Mouse (Mus musculus) right cerebral cortex, adult 18-20 months (tissue): ENCODE measurements around the gene Bbox1.

Experiments
- DNase-seq: peaks from one replicate; pipeline ENCODE4 v3.0.0; 2022; ENCODE audit warnings: mixed read lengths

Gene Bbox1

DNA sequence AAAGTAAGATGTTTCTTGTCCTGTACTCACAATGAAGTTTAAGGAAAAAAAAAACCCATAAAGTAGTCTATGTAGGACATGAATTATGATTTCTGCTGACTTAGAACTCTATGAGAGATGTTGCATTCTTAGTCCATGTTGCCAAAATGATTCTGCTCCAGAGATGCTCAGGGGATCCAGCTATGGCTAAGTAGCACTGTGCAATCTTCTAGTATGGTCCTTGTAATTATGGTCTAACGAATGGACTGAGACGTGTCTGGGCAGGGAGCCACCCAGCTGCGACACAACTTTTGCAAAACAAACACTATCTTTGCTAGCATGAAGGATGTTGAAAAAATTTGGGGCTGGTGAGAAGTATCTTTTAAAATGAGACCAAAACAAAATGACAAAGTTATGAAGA, 45.1 kb downstream of the Bbox1 start:
- no peak for DNase-seq

DNA sequence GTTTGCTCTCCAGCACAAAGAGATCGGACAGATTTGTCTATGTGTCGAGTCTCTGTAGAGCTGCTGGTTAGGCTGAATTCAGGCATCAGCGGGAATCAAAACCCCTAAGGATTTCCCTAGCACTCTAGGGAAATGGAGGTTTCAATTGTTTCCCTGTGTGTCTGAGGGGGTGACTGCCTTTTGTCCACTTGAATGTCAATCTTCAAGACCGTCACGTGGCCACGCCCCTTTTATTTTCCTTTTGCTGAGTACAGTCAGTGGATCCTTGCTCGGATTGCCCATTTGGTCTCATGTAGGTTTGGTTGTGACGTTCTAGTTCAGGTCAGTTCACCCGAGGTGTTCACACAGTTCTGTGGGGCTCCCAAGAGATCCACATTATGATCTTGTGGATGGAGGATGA, 82.1 kb downstream of the Bbox1 start:
- no peak for DNase-seq

DNA sequence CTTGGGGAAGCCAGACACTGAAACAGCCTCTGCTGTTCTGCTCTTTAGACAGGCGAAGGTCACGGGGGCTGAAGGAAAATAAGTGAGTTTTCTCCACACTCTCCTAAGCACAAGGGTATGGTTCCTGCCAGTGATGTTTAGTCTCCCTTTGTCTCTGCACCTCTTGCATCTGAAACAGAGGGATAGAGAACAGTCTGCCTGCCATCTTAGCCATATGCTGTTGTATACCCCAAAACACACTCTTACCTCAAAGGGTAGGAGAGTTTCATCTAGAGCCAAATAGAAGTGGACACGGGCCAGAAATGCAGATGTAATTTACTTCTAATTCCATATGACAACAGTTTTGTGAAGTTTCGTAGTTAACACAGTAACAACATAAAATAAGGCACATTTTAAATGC, 83.6 kb downstream of the Bbox1 start:
- no peak for DNase-seq

DNA sequence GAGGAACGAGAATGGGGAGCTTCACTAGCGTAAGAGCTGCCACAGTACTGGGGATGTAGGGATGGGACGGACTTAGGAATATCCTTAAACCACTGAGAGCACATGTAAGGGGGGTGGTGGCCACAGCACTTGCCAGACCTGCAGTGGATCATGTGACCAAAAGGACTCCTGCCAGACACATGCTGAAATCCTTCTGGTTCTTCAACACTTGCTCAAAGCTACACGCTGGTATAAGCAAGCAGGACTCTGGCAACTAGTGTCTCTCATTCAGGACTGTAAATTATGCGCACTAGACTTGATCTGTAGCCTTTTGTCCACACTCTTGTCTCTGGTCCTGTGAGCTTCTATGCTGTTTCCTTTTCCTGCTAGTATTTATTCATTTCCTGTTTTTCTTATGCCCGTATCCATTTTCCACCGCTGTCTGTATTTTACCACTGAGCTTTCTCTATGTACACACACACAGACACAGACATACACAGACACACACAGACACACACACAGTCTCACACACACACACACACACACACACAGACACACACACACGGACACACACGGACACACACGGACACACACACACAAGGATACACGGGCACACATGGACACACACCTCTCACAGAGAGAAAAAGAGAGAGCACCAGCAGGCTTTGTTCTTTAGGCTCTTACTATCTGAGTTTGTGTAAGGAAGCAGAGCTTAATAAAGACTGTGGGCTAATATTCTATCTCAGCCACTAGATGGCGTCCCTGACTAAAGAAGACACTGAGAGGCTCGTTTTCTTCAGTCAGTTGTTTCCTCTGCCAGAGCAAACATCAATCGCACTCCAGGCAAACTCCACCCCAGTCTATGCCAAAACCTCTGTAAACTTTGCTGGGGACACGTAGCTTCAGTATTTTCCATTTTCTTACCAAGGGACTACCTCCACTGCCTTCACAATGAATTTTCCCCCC, 84.9 kb downstream of the Bbox1 start:
- peak; percentile 66 for DNase-seq

DNA sequence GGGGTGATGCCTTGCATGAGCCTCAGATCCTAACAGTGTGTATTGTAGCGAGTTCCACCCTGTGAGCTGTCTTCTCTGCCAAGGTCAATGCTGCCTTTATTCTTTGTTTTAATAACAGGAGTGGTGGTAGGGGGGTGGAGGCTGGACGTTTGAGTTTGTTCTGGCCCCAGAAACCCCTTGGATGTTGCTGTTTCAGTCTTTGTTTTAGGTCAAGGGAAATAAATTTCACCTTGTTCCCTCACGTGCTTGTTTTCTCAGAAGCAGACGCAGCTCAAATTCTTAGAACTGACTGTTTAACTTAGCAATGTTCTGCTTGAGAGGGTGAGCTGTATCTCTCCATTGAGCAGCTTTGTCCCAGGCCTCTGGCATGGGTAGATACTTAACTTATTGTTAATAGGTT, 87.9 kb downstream of the Bbox1 start:
- DNase-seq = no peak

DNA sequence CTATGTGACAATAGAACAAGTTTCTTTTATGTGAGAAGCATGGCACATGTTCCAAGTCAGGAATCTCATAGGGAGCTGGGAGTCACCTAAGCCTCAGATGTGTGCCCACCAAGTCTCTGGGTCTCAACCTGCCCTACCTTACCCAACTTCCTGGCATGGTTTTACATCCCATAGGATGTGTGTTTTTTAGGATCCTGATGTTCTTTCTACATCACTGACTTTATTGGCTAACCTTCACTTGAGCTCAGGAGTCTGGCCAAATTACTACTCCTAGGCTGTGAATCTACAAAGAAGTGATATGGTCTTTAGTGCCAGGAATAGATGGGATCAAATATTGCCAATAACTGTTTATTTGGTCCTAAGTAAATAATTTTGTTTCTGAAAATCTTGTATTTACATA, 88.4 kb downstream of the Bbox1 start:
- DNase-seq = no peak

DNA sequence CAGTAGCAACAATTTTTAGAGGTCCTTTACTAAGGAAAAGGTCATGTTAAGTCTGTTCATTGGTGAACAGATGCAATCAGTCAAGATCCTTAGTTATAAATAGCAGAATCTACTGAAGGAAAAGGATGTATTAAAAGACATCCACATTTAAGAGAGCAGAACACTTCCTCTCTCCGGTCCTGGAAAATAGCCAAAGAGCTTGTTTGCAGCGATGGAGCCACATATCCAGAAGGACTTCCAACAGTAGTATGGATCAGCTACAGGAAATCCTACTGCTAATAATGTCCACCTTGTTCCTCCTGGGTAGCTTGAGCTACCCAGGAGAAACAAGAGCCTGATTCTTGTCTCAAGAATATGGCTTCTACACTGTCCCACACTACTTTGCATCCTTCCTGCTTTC, 91.6 kb downstream of the Bbox1 start:
- no peak for DNase-seq

DNA sequence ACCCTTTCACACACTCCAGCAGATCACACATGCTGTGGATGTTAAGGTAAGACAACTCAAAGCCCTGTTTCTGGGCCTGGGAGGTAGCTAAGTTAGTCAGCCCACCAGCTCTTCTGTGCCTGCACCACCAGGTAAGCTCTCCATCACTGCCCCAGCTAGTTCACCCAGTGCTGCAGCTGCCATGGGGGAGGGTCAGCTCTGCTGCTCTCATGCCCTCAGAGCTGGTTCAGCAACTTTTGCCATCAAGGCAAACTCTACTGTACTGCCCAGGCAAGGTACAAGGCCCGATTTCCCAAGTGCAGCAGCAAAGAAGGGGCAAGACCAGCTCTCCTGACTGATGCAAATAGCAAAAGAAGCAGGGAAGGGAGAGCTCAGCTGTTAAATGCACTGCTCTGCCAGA, 93.9 kb downstream of the Bbox1 start:
- no peak for DNase-seq

DNA sequence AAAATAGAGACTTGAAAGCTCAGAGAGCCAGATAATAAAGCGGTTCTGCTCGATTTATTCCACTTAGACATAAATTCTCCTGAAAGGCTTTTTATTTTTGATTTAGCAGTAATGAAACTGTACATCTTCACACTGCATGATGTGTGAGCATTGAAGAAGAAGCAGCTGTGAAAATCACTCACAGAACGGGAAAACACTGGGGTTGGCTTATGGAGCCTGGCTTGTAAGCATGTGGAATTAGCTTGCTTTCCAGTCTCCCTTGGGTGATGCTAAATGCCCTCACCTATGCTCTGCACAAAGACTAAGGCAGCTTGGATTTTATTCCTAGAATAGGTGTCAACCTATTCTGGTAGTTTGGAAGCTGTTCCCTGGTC, 98.7 kb downstream of the Bbox1 start:
- DNase-seq = no peak

DNA sequence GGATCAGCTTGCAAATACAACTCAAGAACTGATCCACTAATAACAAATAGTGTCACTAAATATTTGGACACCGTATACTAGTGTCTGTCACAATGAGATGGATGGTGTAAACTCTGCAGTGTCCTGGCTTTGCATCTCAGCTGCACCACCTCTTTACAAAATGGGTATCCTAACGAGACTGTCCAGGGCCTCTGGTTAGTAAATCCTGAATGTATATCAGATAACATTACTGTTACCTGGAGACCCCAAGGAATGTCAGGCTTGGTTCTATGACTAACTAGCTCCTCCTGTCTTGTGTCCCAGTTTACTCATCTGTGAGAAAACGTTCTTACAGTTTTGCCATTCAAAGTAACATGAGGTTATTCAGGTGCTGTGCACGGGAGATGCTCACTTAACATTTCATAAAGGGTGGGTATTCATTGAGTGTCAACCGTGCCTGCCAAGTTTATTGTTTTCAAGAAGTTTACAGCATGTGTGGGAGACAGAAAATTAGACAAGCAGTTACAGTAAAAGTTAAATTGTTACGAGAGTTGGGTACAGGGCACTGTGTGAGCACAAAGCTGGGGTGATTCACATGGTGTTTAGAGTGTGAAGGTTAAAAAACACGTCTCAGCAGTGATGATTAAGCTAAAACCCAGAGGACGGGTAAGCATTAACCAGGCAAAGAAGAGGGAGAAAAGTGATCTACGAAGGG, 99.2 kb downstream of the Bbox1 start:
- DNase-seq = no peak

DNA sequence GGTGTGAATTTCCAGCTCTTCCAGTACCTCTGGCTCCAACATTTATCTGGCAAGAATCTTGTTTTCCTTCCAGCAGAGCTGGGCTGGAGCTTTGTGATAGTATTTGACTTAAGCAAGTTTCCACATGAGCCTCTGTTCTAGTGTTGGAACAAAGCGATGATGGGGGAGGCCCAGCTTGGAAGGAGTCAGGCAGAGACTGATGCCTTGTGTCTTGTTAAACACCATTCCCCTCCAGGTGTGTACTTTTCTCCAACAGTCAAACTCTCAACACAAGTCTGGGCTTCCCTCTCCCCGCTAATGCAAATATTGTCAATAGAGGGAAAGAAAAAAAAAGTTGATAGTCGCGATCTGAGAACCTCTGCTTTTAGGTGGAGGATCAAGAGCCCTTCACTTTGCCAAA, 100.1 kb downstream of the Bbox1 start:
- DNase-seq = no peak
